Mouse (Mus musculus) spleen, postnatal 10 days (tissue): ENCODE measurements around the gene Ncapg.

ENCODE experiments used
- DNase-seq, 2 experiments: peaks; one replicate each; pipeline ENCODE4 v3.0.0; 2021 to 2022; ENCODE audit warnings: low spot score in 2 of 2

Gene Ncapg

DNA sequence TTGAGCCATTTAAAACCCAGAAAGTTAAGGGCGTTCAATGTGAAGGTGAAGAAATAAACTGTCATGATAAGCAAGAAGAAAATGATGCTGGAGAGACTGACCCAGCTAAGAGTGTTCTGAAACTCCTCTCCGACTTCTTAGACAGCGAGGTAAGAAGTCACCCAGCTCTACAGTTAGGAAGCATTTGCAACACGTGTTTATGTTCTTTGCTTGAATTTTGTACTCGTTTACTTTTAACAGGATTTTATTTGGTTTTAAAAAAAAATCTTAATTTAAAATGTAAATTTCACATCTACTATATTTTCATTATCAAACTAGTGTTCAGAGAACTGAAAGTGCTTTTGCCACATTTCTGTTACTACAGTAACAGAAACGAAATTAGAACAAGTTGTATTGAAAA lies 22.0 kb downstream of the Ncapg start:
- no peak for DNase-seq

DNA sequence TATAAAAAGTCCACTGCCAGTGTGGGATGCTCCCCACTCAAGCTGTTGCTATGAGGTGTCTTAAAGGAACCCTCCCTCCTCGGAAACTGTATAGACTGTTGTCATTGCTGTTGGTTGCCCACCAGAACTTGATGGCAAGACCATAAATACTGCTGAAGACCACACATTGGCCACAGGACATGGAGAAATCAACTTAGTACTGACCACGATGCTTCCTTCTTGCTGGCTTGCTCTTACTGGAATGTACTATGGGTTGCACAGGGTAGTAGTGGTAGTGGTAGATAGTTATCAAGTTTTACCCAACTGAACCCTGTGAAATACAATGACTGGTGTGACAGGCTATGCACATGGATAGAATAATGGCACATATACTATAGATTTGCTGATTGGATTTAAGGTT lies 37.1 kb downstream of the Ncapg start:
- DNase-seq, result no peak

DNA sequence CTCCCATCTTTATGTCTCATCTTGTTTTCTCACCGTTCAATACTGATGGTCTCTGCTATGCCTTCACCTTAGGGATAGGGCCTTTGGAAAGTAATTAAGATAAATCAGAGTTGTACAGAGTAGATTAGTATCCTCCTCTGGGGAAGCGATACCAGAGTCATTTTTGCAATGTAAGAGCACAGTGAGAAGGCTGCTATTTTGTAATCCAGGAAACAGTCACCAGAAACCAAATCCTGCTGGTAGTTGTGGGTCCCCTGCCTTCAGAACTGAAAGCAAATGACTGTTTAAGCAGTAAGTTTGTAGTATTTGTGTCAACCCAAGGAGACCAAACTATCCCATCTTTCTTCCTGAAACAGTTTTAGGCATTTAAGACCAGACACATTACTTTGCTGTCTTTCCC lies 39.9 kb downstream of the Ncapg start:
- no peak for DNase-seq

DNA sequence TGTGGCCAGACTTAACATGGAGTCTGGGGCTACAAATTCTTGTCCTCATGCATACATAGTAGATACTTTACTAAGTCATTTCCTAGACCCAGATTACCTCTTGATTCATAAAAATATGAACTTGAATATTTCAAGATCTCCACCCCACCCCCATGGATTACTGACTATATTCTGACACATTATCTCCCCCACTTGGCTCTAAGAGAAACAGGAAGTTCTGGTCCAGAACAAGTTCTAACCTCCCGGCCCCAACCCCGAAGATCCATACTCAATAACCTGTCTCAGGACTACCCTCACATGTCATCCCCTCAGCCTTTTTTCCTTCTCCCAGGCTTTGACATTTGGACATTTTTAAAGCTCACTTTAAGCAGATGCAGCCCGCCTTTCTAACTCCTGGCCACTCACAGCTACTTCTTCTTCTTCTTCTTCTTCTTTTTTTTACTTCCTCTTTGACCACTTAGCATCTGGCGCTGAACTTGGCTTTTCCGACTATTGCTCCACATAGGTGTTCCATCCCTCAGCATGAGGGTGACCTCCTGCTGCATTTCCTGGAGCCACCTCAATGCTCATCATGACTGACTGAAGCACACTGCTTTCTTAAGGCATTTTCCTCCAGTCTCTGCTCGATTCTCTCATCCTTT lies 49.2 kb downstream of the Ncapg start:
- no peak for DNase-seq

DNA sequence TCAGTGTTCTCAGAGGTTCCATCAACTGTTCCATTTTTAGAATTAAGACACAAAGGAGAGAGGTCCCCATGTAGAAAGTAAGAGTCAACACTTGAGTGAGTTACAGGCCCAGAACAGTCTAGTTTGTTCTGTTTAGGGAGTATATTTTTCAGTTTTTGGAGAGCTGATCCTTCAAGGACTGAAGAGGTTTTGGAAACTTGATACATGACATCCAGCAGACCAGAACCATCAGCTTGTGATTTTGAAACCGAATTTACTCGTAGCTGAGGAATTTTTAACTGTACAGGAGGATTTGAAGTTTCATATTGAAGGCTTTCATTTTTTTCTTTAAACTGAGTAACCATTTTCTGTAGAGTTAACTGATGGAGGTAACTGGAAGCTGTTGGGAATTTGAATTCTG lies 64.0 kb downstream of the Ncapg start:
- DNase-seq, result no peak

DNA sequence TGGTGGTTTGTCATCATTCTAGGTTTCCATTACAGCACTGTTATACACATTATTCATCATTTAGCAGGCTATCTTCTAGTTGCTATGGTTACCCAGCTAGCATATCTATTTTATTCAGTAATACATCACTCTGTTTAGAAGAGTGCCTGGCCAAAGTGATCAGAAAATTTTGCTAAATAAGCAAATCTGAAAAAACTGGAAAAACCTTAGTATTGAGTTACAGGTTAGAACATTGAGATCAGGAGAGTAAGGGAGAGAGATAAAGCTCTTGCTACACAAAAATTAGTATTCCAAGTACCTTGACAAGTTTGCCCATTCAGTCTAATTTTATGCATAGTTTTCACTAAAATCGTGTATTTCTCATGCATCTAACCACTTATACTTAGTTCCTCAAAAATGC lies 68.2 kb downstream of the Ncapg start:
- no peak for DNase-seq
